Mouse (Mus musculus) frontal cortex, postnatal 10 days (tissue): ENCODE results near the gene Lce3a.

Experiments
- DNase-seq, 2 experiments: peaks; one replicate each; pipeline ENCODE4 v3.0.0; 2022; ENCODE audit warnings: low spot score in 2 of 2, mixed read lengths in 1 of 2

Gene Lce3a

GRCm38 (mm10) chr3:92926130-92926529 lies at the start of gene Lce3a:
TSS of gene Lce3a (minus strand) at chr3:92926230.
- DNase-seq = no peak

GRCm38 (mm10) chr3:92966761-92967160 lies 40.7 kb upstream of the Lce3a start, which contains the start of gene Lce3e:
TSS of gene Lce3e (plus strand) at chr3:92967061.
- no peak for DNase-seq

GRCm38 (mm10) chr3:92957090-92957489 lies 31.1 kb upstream of the Lce3a start, which contains the start of gene Lce3d:
TSS of gene Lce3d (plus strand) at chr3:92957390.
- DNase-seq = no peak

GRCm38 (mm10) chr3:92944186-92944585 lies 18.2 kb upstream of the Lce3a start, which contains the start of gene Lce3c:
TSS of gene Lce3c (plus strand) at chr3:92944486.
- DNase-seq = no peak

GRCm38 (mm10) chr3:92932679-92933078 lies 6.6 kb upstream of the Lce3a start, which contains the start of gene Lce3b:
TSS of gene Lce3b (plus strand) at chr3:92932979.
- DNase-seq = no peak

- DNase-seq = no peak
These were observed 5.7 kb downstream of the Lce3a start for GRCm38 (mm10) chr3:92920364-92920763.

- DNase-seq = no peak
These were observed 18.5 kb downstream of the Lce3a start for GRCm38 (mm10) chr3:92907571-92907970.

GRCm38 (mm10) chr3:92905182-92905581 lies 20.8 kb downstream of the Lce3a start:
- no peak for DNase-seq

GRCm38 (mm10) chr3:92903640-92904039 lies 22.4 kb downstream of the Lce3a start:
- DNase-seq = no peak

GRCm38 (mm10) chr3:92902992-92903391 lies 23.0 kb downstream of the Lce3a start:
- peak in 1 of 2 experiments; percentile 17 for DNase-seq

GRCm38 (mm10) chr3:92894489-92894888 lies 31.5 kb downstream of the Lce3a start:
- no peak for DNase-seq

GRCm38 (mm10) chr3:92894063-92894462 lies 32.0 kb downstream of the Lce3a start:
- no peak for DNase-seq
